Mouse (Mus musculus): ENCODE data around the gene Kpnb1.
"Not testable (repeated sequence)": the region's sequence is repeated elsewhere in the genome, so short reads cannot be mapped to it uniquely, and the experiment has no call there.

The Kpnb1 gene

DNA sequence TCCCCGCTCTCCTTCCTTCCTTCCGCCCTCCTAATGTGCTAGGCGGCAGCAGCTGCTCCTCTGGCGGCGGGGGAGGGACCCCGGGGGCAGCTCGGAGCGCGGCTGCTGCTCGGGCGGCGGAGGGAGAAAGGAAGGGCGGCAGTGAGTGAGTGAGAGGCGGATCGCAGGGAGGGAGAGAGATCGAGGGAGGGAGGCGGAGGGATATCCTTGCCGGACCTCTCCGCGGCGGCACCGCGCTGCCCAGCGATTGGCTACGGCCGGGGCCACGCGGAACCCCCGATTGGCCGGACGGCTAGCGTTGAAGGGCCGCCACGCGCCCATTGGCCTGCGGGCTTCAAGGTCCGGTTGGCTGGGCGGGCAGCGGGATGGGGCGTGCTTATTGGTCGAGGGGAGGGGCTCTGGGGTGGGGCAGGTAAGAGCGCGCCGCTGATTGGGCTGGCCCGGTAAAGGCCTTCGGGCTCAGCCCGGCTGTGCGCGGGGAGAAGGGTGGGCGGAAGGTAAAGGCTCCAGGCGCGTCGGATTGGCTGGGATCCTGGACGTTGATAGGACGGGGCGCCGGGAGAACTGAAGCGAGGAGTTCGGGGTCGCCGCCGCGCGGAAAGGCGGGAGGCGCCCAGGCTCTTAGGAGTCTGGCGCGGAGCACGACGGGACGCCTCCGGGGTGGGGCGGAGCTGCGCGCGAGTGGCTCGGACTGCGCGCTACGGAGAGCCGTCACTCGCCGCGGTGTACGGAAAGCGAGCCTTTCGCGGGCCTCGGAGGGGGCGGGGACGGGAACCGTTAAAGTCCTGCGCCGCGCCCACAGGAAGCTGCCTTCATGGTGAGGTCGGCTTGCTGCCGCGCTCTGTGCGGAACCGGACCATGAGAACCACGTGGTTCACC is at the start of gene Kpnb1:
Kpnb1 (minus strand) TSS at position 118 of the 879 bp plus-strand sequence.
- peak; percentile 98 to 99 for DNase-seq (ENCODE audit: low spot score in 2 of 2)

GRCm38 (mm10) chr11:97232436-97232835 is 44.8 kb upstream of the Kpnb1 start:
- peak; percentile 17 to 39 for DNase-seq (ENCODE audit: low spot score in 2 of 2)

- no peak for DNase-seq (ENCODE audit: low spot score in 2 of 2)
Observed at GRCm38 (mm10) chr11:97229396-97229795, 41.7 kb upstream of the Kpnb1 start.

- no peak for DNase-seq (ENCODE audit: low spot score in 2 of 2)
Observed at GRCm38 (mm10) chr11:97228985-97229384, 41.3 kb upstream of the Kpnb1 start.

DNA sequence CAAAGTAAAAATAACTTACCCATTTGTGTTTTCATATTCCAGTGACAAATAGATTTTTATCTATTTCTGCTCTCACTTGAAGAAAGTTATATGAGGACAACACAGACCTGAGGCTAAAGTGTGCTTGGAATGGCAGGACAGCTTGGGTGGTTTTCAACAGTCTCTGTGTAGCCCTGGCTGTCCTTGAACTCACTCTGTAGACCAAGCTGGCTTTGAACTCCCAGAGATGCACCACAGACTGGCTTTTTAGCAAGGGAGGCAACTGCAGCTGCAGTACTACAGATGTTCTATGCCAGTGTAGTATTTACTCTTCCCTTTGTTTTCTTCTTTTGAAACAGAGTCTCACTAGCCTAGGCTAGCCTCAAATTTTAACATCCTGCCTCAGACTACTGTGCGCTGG is 38.5 kb upstream of the Kpnb1 start:
- DNase-seq (ENCODE audit: low spot score in 2 of 2) = no peak

GRCm38 (mm10) chr11:97223485-97223884 is 35.8 kb upstream of the Kpnb1 start:
- DNase-seq (ENCODE audit: low spot score in 2 of 2) = no peak

- DNase-seq (ENCODE audit: low spot score in 2 of 2) = no peak
Observed at GRCm38 (mm10) chr11:97221611-97222010, 33.9 kb upstream of the Kpnb1 start.

DNA sequence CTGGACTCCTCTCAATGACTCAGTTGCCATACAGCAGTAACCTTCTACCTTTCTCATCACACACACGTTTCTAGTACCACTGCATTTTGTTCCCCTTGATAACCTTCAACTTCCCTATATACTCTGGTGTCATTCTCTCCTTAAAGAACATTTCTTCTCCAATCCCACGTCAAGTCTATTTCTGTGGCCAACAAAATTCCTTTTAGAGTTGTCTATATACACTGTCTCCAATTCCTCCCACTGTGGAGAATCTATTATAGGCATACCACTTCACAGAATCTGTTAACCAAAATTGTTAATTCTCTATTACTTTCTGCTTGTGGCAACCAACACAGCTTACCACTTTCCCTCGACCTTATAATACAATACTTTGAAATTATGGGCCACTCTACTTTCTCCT is 32.5 kb upstream of the Kpnb1 start:
- DNase-seq (ENCODE audit: low spot score in 2 of 2) = no peak

- DNase-seq (ENCODE audit: low spot score in 2 of 2) = no peak
Observed at GRCm38 (mm10) chr11:97214411-97214810, 26.7 kb upstream of the Kpnb1 start.

DNA sequence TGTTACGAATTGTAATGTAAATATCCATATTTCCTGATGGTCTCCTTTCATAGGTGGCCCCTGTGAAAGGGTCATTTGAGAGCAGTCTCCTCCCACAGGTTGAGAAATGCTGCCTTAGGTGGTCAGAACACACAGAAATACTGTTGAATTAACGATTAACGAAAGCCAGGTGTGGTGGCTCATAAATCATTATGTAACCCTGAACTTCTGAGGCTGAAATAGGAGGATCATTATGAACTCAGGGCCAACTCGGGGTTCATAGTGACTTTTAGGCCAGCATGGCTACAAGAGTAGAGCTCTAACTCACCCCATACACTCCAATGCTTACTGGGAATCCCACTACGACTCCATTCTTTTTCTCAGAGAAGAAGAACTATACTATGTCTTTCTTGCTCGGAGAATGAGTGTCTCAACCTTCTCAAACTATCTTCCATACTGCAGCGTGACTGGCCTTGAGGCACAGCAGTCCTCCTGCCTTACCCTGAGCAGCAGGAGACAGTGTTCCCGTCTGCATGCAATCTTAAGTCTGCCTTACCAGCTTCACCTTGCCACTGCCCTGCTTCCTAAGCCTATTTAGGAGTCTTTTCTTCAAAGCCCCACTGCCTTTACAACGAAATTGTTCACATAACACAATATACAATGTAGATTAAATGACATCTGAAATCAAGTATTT is 23.2 kb upstream of the Kpnb1 start:
- no peak for DNase-seq (ENCODE audit: low spot score in 2 of 2)

- peak in 1 of 2 experiments; percentile 15 for DNase-seq (ENCODE audit: low spot score in 2 of 2)
Observed at GRCm38 (mm10) chr11:97207011-97207422, 19.3 kb upstream of the Kpnb1 start.

- DNase-seq (ENCODE audit: low spot score in 2 of 2) = no peak
Observed at GRCm38 (mm10) chr11:97199519-97199918, 11.8 kb upstream of the Kpnb1 start.

GRCm38 (mm10) chr11:97198601-97199000 is 10.9 kb upstream of the Kpnb1 start:
- DNase-seq (ENCODE audit: low spot score in 2 of 2) = peak in 1 of 2 experiments; percentile 23

DNA sequence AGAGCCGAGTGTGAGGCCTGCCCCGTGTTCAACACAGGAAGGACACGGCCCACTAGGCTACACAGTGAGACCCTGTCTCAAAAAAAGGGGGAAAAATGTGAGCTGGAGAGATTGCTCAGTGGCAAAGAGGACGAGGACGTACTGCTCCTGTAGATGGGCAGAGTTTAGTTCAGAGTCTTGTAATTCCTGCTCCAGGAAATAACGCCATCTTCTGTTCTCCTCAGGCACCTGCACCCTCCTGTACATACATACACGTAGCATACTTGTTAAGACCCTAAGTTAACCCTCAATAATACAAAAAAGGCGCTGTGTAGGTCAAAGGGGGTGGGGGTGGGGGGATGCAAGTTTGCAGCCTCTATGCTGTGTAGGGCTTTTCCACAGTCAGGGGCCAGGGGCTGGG is 9.3 kb upstream of the Kpnb1 start:
- no peak for DNase-seq (ENCODE audit: low spot score in 2 of 2)

- no peak for DNase-seq (ENCODE audit: low spot score in 2 of 2)
Observed at GRCm38 (mm10) chr11:97196541-97196940, 8.9 kb upstream of the Kpnb1 start.

DNA sequence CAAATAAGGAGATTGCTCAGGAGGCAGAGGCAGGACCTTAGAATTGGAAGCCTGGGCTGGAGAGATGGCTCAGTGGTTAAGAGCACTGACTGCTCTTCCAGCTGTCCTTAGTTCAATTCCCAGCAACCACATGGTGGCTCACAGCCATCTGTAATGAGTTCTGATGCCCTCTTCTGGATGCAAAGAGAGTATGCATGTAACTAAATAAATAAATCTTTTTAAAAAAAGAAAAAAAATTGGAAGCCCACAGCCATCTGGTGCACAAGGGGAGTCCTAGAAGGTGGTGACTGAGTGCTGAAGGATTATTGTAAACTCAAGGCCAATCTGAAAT is 4.9 kb upstream of the Kpnb1 start:
- DNase-seq (ENCODE audit: low spot score in 2 of 2) = no peak

- DNase-seq (ENCODE audit: low spot score in 2 of 2) = no peak
Observed at GRCm38 (mm10) chr11:97191915-97192620, 4.4 kb upstream of the Kpnb1 start.

GRCm38 (mm10) chr11:97190992-97191391 is 3.3 kb upstream of the Kpnb1 start:
- DNase-seq (ENCODE audit: low spot score in 2 of 2) = peak; percentile 16 to 32

GRCm38 (mm10) chr11:97189645-97190044 is 2.0 kb upstream of the Kpnb1 start:
- DNase-seq (ENCODE audit: low spot score in 2 of 2) = not testable (repeated sequence)

- no peak for DNase-seq (ENCODE audit: low spot score in 2 of 2)
Observed at GRCm38 (mm10) chr11:97189231-97189630, 1.6 kb upstream of the Kpnb1 start.

DNA sequence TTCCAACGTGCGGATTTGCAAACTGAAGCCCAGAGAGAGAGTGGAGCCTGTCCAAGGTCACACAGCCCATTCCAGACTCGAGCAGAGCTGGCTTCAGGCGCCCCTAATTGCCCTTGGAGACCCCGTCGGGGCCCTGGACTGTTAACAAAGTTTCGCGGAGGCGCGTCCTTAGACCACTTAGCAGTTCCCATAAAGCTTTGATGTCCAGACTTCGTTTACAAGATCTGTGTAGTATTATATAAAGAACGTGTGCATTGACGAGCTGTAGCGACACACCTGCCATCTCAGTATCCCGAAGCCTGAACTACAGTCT is 918 bp upstream of the Kpnb1 start:
- no peak for DNase-seq (ENCODE audit: low spot score in 2 of 2)

DNA sequence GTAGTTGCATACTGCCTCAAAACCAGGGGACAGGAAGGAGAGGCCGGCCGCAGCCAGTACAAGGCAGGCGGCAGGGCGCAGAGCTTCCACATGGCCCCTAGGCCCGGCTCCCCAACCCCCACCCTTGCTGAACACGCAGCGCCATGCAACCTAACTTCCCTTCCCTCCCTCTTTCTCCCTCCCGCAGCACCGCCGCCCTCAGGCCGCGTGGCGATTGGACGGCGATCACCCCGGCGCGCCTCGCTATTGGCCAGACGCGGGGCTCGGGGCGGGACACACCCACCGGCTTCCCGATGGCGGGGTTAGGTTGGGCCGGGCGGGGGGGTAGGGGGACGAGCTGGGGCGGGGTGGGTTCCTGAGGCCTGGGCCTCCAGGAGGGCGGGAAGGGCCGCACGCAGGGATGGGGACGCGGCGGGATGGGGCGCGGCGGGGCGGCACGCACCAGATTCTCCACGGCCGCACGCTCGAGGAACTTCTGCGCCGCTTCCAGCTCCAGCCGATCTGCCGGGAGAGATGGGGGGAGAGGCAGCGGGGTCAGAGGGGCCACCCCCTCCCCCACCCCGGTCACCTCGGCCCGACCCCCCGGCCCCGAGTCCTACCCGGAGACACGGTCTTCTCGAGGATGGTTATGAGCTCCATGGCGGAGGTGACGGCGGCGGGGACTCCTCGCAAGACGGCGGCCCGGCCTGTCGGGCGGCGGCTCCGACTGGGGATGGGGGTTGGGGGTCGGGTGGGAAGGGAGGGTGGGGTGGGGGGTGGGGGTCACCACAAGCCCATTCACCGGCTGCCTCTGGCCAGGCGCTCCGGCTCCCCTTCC is 526 bp downstream of the Kpnb1 start:
- DNase-seq (ENCODE audit: low spot score in 2 of 2) = peak; percentile 94 to 96

Measured in heart, adult 9 months (tissue).